Mouse (Mus musculus) hindbrain, embryonic 15.5 days (tissue): Measurements from ENCODE around the gene Slc5a11. TPM values are rescaled to one million over a fixed set of nuclear protein-coding genes. Genes with fewer than 3 reads are reported as not detected.

Experiments
- ATAC-seq: fragments of 200-750 bp; cut with Nextera tagmentation; 2 replicates; pipeline ENCODE4 v1.8.0; 2017; ENCODE audit warnings: low read depth, moderate number of reproducible peaks, moderate TSS enrichment; ENCODE audit not compliant: low FRiP score
- H3K27ac ChIP-seq: fragments of 300-500 bp; sonication (generic); replicated peaks from 2 replicates; pipeline ENCODE4 v1.5.1; 2015; ENCODE audit warnings: mild to moderate bottlenecking, inconsistent platforms
- H3K27me3 ChIP-seq: fragments of 300-500 bp; sonication (generic); 2 replicates; pipeline ENCODE4 v1.6.1; 2015; ENCODE audit warnings: control low read depth, inconsistent platforms
- H3K36me3 ChIP-seq: fragments of 300-500 bp; sonication (generic); 2 replicates; pipeline ENCODE4 v1.6.1; 2015; ENCODE audit warnings: control low read depth, inconsistent platforms
- H3K4me1 ChIP-seq: fragments of 300-500 bp; sonication (generic); replicated peaks from 2 replicates; pipeline ENCODE4 v1.6.1; 2015; ENCODE audit warnings: control low read depth, inconsistent platforms
- H3K4me2 ChIP-seq: fragments of 300-500 bp; sonication (generic); 2 replicates; pipeline ENCODE4 v1.6.1; 2015; ENCODE audit warnings: moderate library complexity, mild to moderate bottlenecking, inconsistent platforms
- H3K4me3 ChIP-seq: fragments of 300-500 bp; sonication (generic); 2 replicates; pipeline ENCODE4 v1.5.1; 2015; ENCODE audit warnings: mild to moderate bottlenecking, inconsistent platforms
- H3K9ac ChIP-seq: fragments of 300-500 bp; sonication (generic); 2 replicates; pipeline ENCODE4 v1.6.1; 2015; ENCODE audit warnings: inconsistent platforms
- H3K9me3 ChIP-seq: fragments of 300-500 bp; sonication (generic); 2 replicates; pipeline ENCODE4 v1.6.1; 2016; ENCODE audit warnings: control low read depth, inconsistent platforms
- WGBS: fragments of 180-500 bp; shearing (Covaris S2); methylation state at CpG from one replicate; pipeline ENCODE4 v1.1.7; 2015; 5-methylcytosine and 5-hydroxymethylcytosine counted together
- polyA plus RNA-seq: library from polyadenylated mRNA; unstranded; fragments of >200 nt; fragmentation: Nextera tagmentation; extraction: Ambion mirVana; gene quantifications from 2 replicates; pipeline ENCODE4 v1.2.1, GENCODE M21; 2015

Gene Slc5a11
- polyA plus RNA-seq: 0.38 and 0.72 TPM in 2 replicates

DNA sequence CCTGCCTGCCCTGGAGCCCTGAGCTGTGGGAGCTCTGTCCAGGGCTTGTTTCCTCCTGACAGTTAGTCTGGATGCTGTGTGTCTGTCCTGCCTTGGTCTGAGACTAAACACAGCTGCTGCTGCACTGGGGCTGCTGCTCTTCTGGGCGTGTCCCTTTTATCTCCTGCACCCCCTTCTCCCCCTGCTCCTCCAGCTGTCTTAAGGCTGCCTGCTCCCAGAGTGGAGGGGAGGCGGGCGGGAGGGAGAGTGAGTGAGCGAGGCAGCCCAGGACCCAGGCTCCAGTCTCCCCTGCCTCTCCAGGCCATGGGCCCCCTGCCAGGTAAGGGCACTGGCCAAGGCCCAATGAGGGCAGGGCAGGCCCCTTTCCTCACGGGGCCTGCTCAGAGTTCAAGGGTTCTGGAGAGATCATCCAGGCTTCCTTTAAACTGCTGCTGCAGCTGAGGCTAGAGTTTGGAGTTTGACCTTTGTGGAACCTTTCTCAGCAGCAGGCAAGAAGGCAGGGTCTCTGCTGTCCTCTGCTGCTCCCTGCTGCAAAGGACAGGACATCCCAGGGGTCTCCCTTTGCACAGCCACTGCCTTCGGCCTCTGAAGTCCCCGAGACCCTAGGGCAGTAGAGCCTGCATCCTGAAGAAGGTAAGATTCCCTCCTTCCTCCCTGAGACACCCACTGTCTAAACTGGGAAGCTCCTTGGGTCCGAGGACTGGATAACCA is at the start of gene Slc5a11:
Gene Slc5a11, plus strand, starts transcription at position 416 of the 711 bp plus-strand sequence.
- Histone ChIP-seq H3K36me3 (no peaks in the 10 kb centered on the region), H3K27me3 (no peaks in the 10 kb centered on the region), H3K9ac (no peak within 1 kb of the TSS), H3K9me3 (no peaks in the 10 kb centered on the region), H3K4me3 (no peak within 1 kb of the TSS), H3K4me1 (peaks cover 12% of the 10 kb centered on the region), H3K4me2 (no peak within 1 kb of the TSS), H3K27ac (no peak within 1 kb of the TSS)
- ATAC-seq: no peak; the same call in 1 of the 2 replicates
- 39% methylated on average over 8 of the region's 8 CpGs for WGBS

DNA sequence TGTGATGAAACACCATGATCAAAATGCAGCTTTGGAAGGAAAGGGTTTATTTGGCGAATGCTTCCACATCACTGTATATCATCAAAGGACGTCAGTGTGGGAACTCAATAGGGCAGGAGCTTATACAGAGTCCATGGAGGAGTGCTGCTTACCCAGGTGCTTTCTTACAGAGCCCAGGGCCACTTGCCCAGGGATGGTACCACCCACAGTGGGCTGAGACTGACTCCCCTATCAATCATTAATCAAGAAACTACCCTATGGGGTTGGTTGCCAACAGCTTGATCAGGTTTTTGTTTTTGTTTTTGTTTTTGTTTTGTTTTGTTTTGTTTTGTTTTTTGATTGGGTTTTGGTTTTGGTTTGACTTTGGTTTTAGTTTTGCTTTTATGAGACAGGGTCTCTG is 47.1 kb upstream of the Slc5a11 start:
- H3K4me2 ChIP-seq: no peak overlapping the region
- H3K9me3 ChIP-seq: no peaks in the 10 kb centered on the region
- H3K9ac ChIP-seq: no peak overlapping the region
- H3K27me3 ChIP-seq: no peaks in the 10 kb centered on the region
- H3K36me3 ChIP-seq: peaks cover 82% of the 10 kb centered on the region
- no peaks in the 10 kb centered on the region for H3K4me1 ChIP-seq
- no peak overlapping the region for H3K27ac ChIP-seq
- no peak overlapping the region for H3K4me3 ChIP-seq
- WGBS: 96% methylated on average over 2 of the region's 2 CpGs
- no peak for ATAC-seq

DNA sequence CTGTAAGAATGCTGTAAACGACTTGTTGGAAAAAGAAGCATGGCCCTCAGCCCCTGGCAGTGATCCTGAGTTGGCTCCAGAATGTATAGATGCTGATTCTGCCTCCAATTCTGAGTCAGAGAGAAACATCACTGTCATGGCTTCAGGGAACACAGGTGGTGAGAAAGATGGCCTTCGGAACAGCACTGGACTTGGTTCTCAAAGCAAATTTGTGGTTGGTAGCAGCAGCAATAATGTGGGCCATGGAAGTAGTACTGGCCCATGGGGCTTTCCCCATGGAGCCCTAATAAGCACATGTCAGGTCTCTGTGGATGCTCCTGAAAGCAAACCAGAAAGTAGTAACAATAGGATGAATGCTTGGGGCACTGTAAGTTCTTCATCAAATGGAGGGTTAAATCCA is 45.0 kb upstream of the Slc5a11 start:
- Histone ChIP-seq H3K27me3 (no peaks in the 10 kb centered on the region), H3K9me3 (no peaks in the 10 kb centered on the region), H3K4me1 (no peaks in the 10 kb centered on the region), H3K4me2 (no peak overlapping the region), H3K9ac (no peak overlapping the region), H3K36me3 (peaks cover 79% of the 10 kb centered on the region), H3K27ac (no peak overlapping the region), H3K4me3 (no peak overlapping the region)
- no peak for ATAC-seq
- 92% methylated on average over 2 of the region's 2 CpGs for WGBS

DNA sequence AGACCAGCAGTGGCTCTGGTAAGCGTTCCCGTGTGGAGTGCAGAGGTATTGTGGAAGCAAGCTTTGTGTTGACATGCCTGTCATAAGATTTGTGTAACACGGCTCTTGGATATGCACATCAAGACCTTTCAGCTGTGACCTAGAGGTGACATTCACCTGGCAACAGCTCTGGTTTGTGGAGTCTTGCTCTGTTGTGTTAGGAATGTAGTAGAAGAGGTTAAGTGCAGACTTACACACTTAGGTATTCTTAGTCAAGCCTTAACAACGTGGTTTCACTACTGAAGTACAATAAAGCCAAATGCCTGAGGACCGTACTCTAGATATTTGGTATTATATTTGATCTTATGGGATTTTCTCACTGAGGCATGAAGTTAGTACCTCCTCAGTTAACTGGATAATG is 42.5 kb upstream of the Slc5a11 start:
- no peaks in the 10 kb centered on the region for H3K9me3 ChIP-seq
- 89% methylated on average over 5 of the region's 5 CpGs for WGBS
- no peaks in the 10 kb centered on the region for H3K4me1 ChIP-seq
- H3K9ac ChIP-seq: no peak overlapping the region
- H3K4me2 ChIP-seq: no peak overlapping the region
- H3K27ac ChIP-seq: no peak overlapping the region
- no peaks in the 10 kb centered on the region for H3K27me3 ChIP-seq
- no peak overlapping the region for H3K4me3 ChIP-seq
- H3K36me3 ChIP-seq: peaks cover 73% of the 10 kb centered on the region
- no peak for ATAC-seq

DNA sequence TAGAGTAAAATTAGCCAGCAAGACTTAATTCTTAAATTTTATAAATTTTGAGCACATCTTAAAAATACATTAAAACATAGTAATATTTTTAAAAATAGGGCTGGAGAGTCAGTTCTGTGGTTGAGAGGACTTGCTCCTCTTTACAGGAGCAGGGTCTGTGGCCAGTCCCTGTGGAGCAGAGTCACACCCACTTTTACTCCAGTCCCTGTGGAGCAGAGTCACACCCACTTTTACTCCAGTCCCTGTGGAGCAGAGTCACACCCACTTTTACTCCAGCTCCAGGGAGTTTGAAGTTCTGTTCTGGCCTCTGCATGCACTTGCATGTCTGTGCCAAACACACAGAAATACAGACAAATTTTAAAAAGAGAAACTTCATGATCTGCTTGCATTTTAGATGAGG is 37.4 kb upstream of the Slc5a11 start:
- Histone ChIP-seq H3K9ac (no peak overlapping the region), H3K27me3 (no peaks in the 10 kb centered on the region), H3K4me1 (no peaks in the 10 kb centered on the region), H3K4me3 (no peak overlapping the region), H3K9me3 (no peaks in the 10 kb centered on the region), H3K4me2 (no peak overlapping the region), H3K36me3 (peaks cover 83% of the 10 kb centered on the region), H3K27ac (no peak overlapping the region)
- no peak for ATAC-seq

DNA sequence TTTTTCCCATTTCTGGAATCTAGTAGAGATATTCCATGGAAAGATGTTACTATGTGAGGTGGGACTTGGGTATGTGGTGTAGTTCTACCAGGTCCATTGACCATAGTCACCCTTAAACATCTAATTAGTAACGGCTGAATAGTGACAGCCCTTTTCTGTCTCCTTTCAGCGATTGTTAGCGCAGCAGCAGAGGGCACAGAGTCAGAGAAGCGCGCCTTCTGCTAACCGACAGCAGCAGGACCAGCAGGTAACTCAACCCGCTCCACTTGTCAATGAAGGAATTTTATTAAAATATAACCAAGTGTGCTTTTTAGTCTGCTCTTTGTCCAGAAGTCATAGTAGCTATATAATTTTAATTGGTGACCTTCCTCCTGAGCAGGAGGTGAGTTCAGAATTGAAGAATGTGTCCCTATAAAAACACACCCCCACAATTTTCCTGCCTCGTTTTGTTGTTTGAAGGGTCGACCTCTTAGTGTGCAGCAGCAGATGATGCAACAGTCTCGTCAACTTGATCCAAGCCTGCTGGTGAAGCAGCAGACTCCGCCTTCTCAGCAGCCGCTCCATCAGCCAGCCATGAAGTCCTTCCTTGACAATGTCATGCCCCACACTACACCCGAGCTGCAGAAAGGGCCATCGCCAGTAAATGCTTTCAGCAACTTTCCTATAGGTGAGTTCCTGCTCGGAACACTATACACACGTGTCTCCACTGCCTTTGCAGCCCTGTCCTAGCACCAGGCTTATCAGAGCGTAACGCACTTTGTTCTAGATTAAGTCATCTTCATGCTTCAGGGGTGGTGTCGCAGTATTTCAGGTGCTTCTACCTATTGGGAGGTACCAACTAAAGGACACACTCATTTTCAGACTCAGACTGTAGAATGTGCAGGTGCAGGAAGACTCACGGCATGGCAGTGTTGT is 32.5 kb upstream of the Slc5a11 start:
- ATAC-seq: no peak

DNA sequence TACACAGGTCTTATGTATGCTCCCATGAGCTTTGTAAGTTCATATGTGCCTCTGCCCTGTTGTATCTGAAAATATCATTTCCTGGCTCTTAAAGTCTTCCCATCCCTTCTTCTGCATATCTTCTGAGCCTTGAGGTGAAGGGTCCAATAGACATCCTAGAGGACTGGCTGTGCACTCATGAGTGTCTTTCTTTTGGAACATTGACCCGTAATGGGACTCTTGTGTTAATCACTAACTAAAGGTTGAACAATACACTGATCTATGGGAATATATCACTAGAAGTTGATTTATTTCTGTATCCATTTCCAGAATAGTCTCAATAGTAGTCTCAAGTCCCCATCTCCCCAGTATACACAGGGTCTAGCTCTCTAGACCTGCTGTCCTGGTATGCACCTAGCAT is 29.7 kb upstream of the Slc5a11 start:
- Histone ChIP-seq H3K27me3 (no peaks in the 10 kb centered on the region), H3K36me3 (peaks cover 95% of the 10 kb centered on the region), H3K9ac (no peak overlapping the region), H3K4me2 (no peak overlapping the region), H3K4me3 (no peak overlapping the region), H3K9me3 (no peaks in the 10 kb centered on the region), H3K4me1 (no peaks in the 10 kb centered on the region), H3K27ac (no peak overlapping the region)
- 91% methylated on average over 1 of the region's 1 CpGs for WGBS
- no peak for ATAC-seq

More for the DNA sequence above, 32.5 kb upstream of the Slc5a11 start:
- WGBS: 87% methylated on average over 20 of the region's 20 CpGs
- peaks cover 93% of the 10 kb centered on the region for H3K36me3 ChIP-seq
- H3K4me2 ChIP-seq: no peak overlapping the region
- no peak overlapping the region for H3K4me3 ChIP-seq
- no peaks in the 10 kb centered on the region for H3K4me1 ChIP-seq
- H3K27me3 ChIP-seq: no peaks in the 10 kb centered on the region
- H3K9me3 ChIP-seq: no peaks in the 10 kb centered on the region
- H3K27ac ChIP-seq: no peak overlapping the region
- H3K9ac ChIP-seq: no peak overlapping the region

DNA sequence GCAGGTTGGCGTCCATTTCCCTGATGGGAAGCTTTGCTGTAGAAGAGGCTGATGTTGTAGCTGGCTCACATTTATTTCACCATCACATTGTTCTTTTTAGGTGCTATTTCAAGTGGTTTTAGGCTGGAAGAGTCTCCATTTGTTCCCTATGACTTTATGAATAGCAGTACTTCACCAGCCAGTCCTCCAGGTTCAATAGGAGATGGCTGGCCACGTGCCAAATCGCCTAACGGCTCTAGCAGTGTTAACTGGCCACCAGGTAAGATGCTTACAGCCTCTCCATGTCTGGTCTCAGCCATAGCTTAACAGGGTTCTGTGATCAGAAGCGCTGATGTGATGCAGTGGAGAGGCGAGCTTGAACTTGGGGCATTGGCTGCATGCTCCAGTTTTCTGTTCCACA is 28.1 kb upstream of the Slc5a11 start:
- H3K4me1 ChIP-seq: no peaks in the 10 kb centered on the region
- no peak for ATAC-seq
- no peak overlapping the region for H3K9ac ChIP-seq
- 89% methylated on average over 6 of the region's 6 CpGs for WGBS
- no peak overlapping the region for H3K27ac ChIP-seq
- no peak overlapping the region for H3K4me3 ChIP-seq
- H3K36me3 ChIP-seq: peaks cover 94% of the 10 kb centered on the region
- no peaks in the 10 kb centered on the region for H3K27me3 ChIP-seq
- no peaks in the 10 kb centered on the region for H3K9me3 ChIP-seq
- H3K4me2 ChIP-seq: no peak overlapping the region

DNA sequence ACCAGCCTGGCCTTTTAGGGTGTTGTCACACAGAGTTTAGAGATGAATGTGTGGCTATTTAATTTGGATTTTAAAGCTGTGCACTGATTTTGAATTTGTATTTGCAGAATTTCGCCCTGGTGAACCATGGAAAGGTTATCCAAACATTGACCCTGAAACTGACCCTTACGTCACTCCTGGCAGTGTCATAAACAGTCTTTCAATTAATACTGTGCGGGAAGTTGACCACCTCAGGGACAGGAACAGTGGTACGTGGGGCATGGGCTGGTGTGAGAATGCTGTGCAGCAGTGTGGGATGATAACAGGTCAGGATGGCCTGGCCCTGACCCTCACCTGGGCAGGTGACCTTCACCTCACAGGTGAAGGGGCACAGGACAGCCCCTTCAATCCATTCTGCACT is 27.3 kb upstream of the Slc5a11 start:
- Histone ChIP-seq H3K27me3 (no peaks in the 10 kb centered on the region), H3K36me3 (peaks cover 94% of the 10 kb centered on the region), H3K27ac (no peak overlapping the region), H3K4me1 (no peaks in the 10 kb centered on the region), H3K9ac (no peak overlapping the region), H3K4me2 (no peak overlapping the region), H3K4me3 (no peak overlapping the region), H3K9me3 (no peaks in the 10 kb centered on the region)
- no peak for ATAC-seq
- WGBS: 89% methylated on average over 4 of the region's 4 CpGs

DNA sequence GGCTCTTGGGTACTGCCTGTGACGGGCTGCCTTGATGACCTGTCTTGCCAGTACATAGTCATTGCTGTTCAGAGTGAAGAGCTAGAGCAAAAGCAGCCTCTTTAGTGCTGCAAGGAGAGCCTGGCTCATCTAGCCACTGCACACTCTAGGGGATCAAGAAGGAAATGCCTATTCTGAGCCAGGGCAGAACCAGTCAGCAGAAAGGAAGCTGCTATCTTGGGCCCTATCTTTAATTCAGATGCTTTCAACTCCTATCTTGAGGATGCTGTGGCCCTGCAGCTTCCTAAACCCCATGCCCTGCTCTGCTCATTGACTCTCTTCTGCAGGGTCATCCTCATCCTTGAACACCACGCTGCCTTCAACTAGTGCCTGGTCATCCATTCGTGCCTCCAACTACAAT is 26.1 kb upstream of the Slc5a11 start:
- H3K9ac ChIP-seq: no peak overlapping the region
- ATAC-seq: no peak
- 90% methylated on average over 3 of the region's 3 CpGs for WGBS
- H3K4me2 ChIP-seq: no peak overlapping the region
- H3K27me3 ChIP-seq: no peaks in the 10 kb centered on the region
- H3K4me3 ChIP-seq: no peak overlapping the region
- H3K4me1 ChIP-seq: no peaks in the 10 kb centered on the region
- H3K27ac ChIP-seq: no peak overlapping the region
- H3K9me3 ChIP-seq: no peaks in the 10 kb centered on the region
- peaks cover 94% of the 10 kb centered on the region for H3K36me3 ChIP-seq

DNA sequence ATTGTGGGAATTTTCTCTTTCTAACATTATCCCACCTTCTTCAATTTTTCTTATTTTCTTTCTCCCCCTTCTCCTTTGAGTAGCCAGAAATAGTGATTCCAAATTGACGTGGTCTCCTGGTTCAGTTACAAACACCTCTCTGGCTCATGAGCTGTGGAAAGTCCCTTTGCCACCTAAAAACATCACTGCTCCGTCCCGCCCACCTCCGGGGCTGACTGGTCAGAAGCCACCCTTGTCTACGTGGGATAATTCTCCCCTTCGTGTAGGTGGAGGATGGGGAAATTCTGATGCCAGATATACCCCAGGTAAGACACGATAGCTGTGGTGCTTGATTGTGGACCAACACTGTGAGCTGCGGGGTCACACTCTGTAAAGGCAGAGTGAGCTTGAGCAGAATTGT is 24.8 kb upstream of the Slc5a11 start:
- Histone ChIP-seq H3K9me3 (no peaks in the 10 kb centered on the region), H3K4me2 (no peak overlapping the region), H3K4me3 (no peak overlapping the region), H3K4me1 (no peaks in the 10 kb centered on the region), H3K36me3 (peaks cover 89% of the 10 kb centered on the region), H3K9ac (no peak overlapping the region), H3K27ac (no peak overlapping the region), H3K27me3 (no peaks in the 10 kb centered on the region)
- ATAC-seq: no peak
- WGBS: 98% methylated on average over 8 of the region's 8 CpGs

DNA sequence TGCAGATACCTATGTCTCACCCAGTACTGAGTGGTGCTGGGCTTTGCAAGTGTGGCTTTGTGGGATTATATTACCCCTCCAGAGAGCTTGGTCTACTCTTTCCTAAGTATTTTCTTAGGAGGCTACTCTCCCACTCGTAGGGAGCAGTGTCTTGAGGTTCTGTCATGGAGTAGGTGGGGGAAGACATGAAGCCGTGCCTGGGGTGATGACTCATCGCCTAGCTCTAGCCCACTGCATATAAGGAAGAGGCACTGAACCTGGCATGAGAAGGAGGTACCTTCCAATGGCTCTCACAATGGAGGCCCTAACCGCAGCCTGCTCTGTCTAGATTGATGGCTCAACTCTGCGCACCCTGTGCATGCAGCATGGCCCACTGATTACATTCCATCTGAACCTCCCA is 22.8 kb upstream of the Slc5a11 start:
- 95% methylated on average over 5 of the region's 5 CpGs for WGBS
- Histone ChIP-seq H3K4me1 (no peaks in the 10 kb centered on the region), H3K27me3 (no peaks in the 10 kb centered on the region), H3K27ac (no peak overlapping the region), H3K4me2 (no peak overlapping the region), H3K36me3 (peaks cover 73% of the 10 kb centered on the region), H3K9me3 (no peaks in the 10 kb centered on the region), H3K9ac (no peak overlapping the region), H3K4me3 (no peak overlapping the region)
- ATAC-seq: no peak; the same call in 1 of the 2 replicates
